Mouse (Mus musculus) liver, postnatal 0 days (tissue): ENCODE measurements at regions not wholly inside any gene's neighbourhood (a gene's known extent, or its start where the extent isn't known, plus 50 kb on each side); places are given as distances from the start of the nearest gene placed in this dataset.

Experiments
- CTCF ChIP-seq: sonication (generic); IDR thresholded peaks from 2 replicates; pipeline ENCODE4 v1.5.1; 2016; ENCODE audit warnings: antibody characterized with exemption, low read depth
- EP300 ChIP-seq: IDR thresholded peaks from 2 replicates; pipeline ENCODE4 v1.6.1; 2016; ENCODE audit warnings: antibody characterized with exemption, low read depth, mild to moderate bottlenecking

DNA sequence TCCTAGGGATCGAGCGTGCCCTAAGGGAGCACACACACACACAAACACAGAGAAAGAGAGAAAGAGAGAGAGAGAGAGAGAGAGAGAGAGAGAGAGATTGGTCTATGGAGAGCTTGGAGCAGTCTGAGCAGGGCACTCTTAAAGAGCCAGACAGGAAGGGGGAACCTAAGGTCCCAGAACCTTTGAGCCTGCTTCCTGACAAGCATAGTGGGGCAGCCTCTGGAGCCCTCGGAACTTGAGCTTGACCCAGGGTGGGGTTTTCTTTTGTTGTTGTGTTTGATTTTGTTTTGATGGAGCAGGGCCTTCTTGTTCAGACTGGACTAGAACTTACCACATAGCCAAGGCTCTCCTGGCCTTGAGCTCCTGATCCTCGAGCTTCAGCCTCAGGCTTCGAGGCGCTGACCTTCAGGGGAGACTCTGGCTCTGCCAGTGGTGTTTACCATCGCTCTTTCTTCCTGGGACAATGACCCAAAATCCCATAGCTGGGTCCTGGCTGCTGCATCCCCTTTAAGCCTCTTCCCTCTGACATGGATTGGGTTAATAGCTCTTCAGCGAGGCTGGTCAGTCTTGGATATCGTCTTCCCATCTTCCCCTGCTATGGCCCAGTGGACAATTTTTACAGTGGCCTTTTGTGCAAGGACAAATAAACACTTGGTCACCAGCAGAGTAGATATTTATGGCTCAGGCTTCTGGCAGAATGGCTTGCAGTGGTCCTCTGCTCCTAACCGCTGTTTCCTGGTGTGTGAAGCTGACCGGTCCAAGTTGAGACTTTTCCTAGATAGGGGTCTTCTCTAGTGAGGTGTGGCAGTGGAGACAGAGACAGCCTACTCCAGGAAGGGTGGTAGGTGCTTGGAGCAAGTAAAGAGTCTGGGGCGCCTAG, 110.1 kb upstream of the Haao start:
- TF ChIP-seq CTCF (no peak), EP300 (no peak)
